Mouse (Mus musculus) right cerebral cortex, postnatal 14 days (tissue): Measurements from ENCODE around the gene Tnfrsf23.
"Not testable (repeated sequence)": the region's sequence is repeated elsewhere in the genome, so short reads cannot be mapped to it uniquely, and the experiment has no call there.

Source experiments
- DNase-seq: peaks from one replicate; pipeline ENCODE4 v3.0.0; 2022

Gene Tnfrsf23

DNA sequence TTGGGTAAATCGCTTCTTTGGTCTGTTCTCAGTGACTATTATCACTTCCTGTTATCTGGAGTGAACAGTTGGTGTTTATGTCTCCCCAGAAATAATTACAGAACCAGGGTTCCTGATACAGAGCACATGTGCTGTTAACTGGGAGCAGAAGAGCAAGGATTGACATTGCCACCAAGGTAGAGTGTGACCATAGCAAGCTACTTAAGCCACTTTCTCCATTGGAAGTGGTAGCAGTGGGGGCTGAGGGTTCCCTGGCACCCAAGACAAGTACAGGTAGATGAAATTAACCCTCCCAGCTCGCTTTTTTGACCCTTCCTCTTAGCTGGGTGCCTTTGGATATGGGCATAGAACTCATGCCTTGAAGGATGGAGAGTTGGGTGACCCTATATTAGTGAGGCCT lies 4.8 kb downstream of the Tnfrsf23 start:
- not testable (repeated sequence) for DNase-seq

- not testable (repeated sequence) for DNase-seq
Observed at GRCm38 (mm10) chr7:143679650-143680049, 6.0 kb downstream of the Tnfrsf23 start.

DNA sequence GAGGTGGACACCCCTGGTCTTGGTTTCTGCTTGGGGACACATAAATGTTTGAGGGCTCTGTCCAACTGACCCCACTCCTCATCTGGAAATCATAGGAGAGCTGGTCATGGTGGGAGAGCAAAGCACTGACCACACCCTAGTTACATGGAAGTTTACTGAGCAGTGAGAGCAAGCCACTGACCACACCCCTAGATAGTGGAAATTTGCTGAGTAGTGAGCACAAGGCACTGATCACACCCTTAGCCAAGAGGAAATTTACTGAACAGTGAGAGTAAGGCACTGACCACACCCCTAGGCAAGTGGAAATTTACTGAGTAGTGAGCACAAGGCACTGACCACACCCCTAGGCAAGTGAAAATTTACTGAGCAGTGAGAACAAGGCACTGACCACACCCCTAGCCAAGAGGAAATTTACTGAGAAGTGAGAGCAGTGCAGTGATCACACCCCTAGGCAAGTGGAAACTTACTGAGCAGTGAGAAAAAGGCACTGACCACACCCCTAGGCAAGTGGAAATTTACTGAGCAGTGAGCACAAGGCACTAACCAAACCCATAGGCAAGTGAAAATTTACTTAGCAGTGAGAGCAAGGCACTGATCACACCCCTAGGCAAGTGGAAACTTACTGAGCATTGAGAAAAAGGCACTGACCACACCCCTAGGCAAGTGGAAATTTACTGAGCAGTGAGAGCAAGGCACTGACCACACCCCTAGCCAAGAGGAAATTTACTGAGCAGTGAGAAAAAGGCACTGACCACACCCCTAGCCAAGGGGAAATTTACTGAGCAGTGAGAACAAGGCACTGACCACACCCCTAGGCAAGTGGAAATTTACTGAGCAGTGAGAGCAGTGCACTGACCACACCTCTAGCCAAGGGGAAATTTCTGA lies 19.0 kb downstream of the Tnfrsf23 start:
- no peak for DNase-seq

DNA sequence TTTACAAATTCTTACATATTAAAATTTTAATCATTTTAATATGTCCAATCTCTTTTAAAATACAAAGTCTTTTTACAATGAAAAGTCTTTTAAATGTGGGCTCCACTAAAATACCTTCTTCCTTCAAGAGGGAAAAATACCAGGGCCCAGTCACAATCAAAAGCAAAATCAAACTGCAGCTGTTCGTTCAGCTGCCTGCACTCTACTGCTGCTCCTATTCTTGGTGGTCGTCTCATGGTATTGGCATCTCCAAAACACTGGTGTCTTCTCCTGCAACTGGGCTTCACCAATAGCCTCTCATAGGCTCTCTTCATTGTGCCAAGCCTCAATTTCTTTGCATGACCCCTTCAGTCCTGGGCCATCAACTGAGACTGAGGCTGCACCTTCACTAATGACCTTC lies 22.2 kb downstream of the Tnfrsf23 start:
- no peak for DNase-seq

DNA sequence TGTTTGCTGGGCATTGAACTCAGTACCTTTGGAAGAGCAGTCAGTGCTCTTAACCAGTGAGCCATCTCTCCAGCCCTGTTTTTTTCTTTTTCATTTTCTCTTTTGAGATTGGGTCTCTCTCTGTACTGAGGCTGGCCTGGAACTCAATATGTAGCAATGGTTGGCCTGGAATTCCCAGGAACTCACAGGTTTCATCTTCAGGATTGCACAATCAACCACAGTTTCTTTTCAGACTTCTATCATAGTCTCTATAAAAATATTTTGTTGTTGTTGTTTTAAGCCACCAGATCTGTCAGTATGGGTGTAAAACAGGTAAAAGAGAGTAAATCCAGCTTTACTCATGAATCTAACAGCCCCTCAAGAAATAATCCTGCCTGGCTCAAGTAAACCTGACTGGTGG lies 24.9 kb downstream of the Tnfrsf23 start:
- no peak for DNase-seq

- DNase-seq = not testable (repeated sequence)
Observed at GRCm38 (mm10) chr7:143649769-143650346, 35.8 kb downstream of the Tnfrsf23 start.

GRCm38 (mm10) chr7:143649034-143649768 lies 36.5 kb downstream of the Tnfrsf23 start, which contains the start of gene Tnfrsf22:
Gene Tnfrsf22, minus strand, starts transcription at chr7:143649661.
- peak; percentile 73 for DNase-seq

DNA sequence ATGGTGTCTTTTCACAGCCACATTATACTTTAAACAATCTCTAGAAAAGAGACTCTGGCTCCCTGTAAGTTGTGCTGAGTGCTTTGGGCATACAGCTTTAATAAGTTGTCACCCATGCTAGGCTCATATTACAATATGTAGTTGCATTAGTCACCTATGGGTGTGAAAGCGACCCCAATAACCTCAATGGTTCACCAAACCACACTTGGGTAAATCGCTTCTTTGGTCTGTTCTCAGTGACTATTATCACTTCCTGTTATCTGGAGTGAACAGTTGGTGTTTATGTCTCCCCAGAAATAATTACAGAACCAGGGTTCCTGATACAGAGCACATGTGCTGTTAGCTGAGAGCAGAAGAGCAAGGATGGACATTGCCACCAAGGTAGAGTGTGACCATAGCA lies 41.7 kb downstream of the Tnfrsf23 start:
- DNase-seq = not testable (repeated sequence)

DNA sequence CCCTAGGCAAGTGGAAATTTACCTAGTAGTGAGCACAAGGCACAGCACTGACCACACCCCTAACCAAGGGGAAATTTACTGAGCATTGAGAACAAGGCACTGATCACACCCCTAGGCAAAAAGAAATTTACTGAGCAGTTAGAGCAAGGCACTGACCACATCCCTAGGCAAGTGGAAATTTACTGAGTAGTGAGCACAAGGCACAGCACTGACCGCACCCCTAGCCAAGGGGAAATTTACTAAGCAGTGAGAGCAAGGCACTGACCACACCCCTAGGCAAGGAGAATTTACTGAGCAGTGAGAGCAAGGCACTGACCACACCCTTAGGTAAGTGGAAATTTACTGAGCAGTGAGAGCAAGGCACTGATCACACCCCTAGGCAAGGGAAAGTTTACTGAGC lies 49.0 kb downstream of the Tnfrsf23 start:
- DNase-seq = no peak

DNA sequence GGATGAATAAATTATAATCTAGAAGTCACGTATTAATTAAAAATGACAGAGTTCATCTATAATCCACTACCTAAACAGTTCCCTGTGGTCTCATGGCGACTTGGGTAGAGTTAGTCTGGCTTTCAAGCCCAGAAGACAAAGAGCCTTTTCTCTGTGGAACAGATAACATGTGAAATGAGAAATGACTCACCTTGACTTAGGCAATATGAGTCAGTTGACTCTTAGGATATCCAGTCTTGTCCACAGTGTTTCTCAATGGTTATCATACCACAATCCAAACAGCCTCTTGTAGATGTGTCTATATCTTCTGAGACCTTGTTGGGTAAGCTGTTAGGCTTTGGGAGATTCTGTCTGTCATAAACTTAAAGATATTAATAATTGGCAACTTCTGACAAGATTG lies 54.2 kb downstream of the Tnfrsf23 start:
- DNase-seq = no peak

DNA sequence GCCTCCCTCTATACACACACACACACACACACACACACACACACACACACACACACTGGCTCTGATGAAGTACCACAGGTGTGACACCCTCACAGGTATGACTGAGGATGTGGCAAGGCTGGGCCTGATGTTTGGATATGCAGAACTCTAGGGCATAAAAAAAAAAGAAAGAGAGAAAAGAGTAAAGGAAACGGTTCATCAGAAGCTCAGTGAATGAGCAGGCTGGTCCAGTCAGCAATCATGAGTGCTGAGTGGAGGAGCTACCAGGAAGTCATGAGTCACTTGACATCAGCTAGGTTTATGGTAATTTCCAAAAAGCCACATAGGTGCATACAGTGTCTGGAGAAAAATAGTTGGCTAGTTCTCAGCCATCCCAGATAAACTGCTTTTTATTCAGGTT lies 56.2 kb downstream of the Tnfrsf23 start:
- no peak for DNase-seq

- no peak for DNase-seq
Observed at GRCm38 (mm10) chr7:143628540-143628939, 57.1 kb downstream of the Tnfrsf23 start, which contains the start of gene Tnfrsf26. Gene Tnfrsf26, minus strand, starts transcription at chr7:143628722.

DNA sequence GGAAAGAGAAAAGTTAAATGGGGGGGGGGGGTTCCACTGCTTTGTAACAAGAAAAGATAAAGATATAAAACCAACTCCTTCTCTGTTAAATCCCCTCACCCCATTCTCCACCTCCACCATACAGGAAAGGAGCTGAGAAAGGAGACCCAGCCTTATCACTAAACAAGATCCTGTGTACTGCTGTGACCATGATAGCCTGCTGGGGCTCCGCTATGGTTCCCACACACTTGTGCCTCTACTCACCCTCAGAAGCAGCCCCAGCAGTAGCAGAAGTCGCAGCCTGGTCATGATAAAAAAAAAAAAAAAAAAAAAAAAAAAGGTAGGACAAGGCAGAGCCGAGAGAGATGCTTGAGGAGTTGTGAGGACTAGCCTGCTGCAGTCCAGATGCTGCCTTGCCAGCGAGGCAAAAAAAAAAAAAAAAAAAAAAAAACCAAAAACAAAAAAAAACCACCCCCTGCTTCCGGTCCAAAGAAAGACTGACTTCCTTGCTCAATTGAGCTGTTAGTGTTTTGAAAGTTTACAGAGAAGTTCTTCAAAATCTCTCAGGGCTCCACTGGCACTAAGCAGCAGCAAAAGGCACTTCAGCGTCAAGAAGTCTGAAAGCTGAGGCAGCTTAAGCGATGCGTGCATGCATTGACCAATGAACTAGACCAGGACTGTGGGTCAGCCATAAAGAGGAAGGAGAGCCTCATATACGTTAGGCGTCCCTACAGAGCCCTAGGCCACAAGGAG lies 58.0 kb downstream of the Tnfrsf23 start:
- no peak for DNase-seq

DNA sequence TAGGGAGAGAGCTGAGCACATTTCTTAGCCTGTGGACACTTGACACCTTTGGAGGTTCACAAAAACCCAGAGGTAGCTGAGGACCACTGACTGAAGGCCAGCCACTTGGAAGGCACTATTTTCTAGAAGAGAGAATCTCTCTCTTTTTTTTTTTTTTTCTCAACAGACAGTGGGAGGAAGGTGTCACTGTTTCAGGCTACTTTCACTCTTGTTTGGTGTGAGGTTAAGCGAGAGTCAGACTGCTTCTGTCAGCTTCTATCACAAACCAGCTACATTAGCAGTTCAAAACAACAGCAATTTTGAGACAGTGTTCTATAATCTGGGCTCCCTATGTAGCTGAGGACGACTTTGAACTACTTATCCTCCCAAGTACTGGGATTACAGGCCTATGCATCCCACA lies 59.5 kb downstream of the Tnfrsf23 start:
- DNase-seq = no peak

DNA sequence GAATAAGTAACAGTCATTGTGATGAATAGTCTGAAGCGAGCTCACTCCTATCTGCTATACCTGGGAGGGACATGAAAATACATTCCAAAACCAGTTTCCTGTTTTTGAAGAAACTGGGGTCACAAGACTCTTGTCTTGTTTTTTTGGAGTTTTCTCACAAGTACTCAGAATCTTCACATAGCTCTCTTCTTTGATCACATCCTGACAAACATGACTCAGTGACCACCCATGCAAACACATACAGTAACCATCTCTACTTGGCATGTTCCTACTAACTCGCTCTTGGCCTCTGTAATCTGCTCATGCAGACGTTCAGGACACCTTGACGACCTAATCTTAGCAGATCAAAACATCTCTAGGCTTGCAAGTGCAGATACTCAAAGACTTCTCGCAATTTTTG lies 60.5 kb downstream of the Tnfrsf23 start:
- no peak for DNase-seq

- no peak for DNase-seq
Observed at GRCm38 (mm10) chr7:143624561-143624960, 61.1 kb downstream of the Tnfrsf23 start.

- peak; percentile 19 for DNase-seq
Observed at GRCm38 (mm10) chr7:143620951-143621350, 64.7 kb downstream of the Tnfrsf23 start.
